ENCODE assay signal across 25 mouse cellular contexts in genomic region chr9:70246427-70246826, GRCm38 (mm10). TPM values are rescaled to one million over a fixed set of nuclear protein-coding genes. Genes with fewer than 3 reads are reported as not detected.
DNase-seq lines count a peak whose midpoint lies in the region; ATAC-seq lines count a peak whose summit lies in the region.
"Had no signal": no experiment of that assay in that cellular context is flagged by ENCODE, and none has a peak within 500 bp of the region (broad histone marks: within the 10 kb centered on the region; RNA-seq: fewer than 3 reads in every experiment).

No protein-coding gene starts in this region.

- no peaks in the 10 kb centered on the region for H3K27me3 ChIP-seq in lung, embryonic 16.5 days (ENCODE audit: control insufficient read depth, insufficient read depth, low read depth, low read length)
- H3K27me3 ChIP-seq: forebrain, embryonic 15.5 days; liver, embryonic 15.5 days; lung, embryonic 15.5 days; midbrain, embryonic 13.5 days; neural tube, embryonic 13.5 days had no signal

- peak overlapping the region; percentile 36; the same call in 1 of the 2 replicates for H3K27ac ChIP-seq in lung, embryonic 16.5 days (ENCODE audit: low read length)
- H3K27ac ChIP-seq: forebrain, embryonic 15.5 days; hindbrain, embryonic 10.5 days; liver, embryonic 15.5 days; lung, embryonic 15.5 days; midbrain, embryonic 13.5 days; neural tube, embryonic 13.5 days had no signal

- DNase-seq in lung, adult 18-20 months = no peak
- peak; percentile 48 for DNase-seq in CD4-positive, CD25-positive, alpha-beta regulatory T cell, adult 2 months (ENCODE audit: low read depth, low spot score)
- DNase-seq in ZHBTc4 (ENCODE audit: low read depth, low spot score) = peak; percentile 28
- peak; percentile 42 for DNase-seq in retina, postnatal 7 days (ENCODE audit: low read depth, low spot score)
- no peak for DNase-seq in gastrocnemius, postnatal 36 days
- DNase-seq in gastrocnemius, postnatal 4 days (ENCODE audit: low spot score in 2 of 2) = no peak
- DNase-seq: adrenal gland, adult 8-10 months; cerebellum, adult 2 months; cerebellum, postnatal 14 days; heart, postnatal 14 days; kidney, adult 9 months; kidney, postnatal 10 days; layer of hippocampus, postnatal 36 days; left cerebral cortex, postnatal 4 days; liver; lung, postnatal 36 days had no signal

- peak overlapping the region; percentile 9; the same call in 1 of the 2 replicates for H3K9ac ChIP-seq in lung, embryonic 16.5 days (ENCODE audit: low read length)
- H3K9ac ChIP-seq: forebrain, embryonic 15.5 days; liver, embryonic 15.5 days; lung, embryonic 15.5 days; midbrain, embryonic 13.5 days; neural tube, embryonic 13.5 days had no signal

- H3K4me1 ChIP-seq in lung, embryonic 16.5 days (replicated peaks; ENCODE audit: control insufficient read depth, insufficient read depth, low read length) = peaks cover 63% of the 10 kb centered on the region
- H3K4me1 ChIP-seq: midbrain, embryonic 13.5 days had no signal

- H3K4me3 ChIP-seq in lung, embryonic 16.5 days (ENCODE audit: low read length) = no peak overlapping the region
- H3K4me3 ChIP-seq: forebrain, embryonic 15.5 days; hindbrain, embryonic 10.5 days; liver, embryonic 15.5 days; lung, embryonic 15.5 days; midbrain, embryonic 13.5 days; neural tube, embryonic 13.5 days had no signal

- no peaks in the 10 kb centered on the region for H3K36me3 ChIP-seq in lung, embryonic 16.5 days (ENCODE audit: control insufficient read depth, insufficient read depth, low read length)
- H3K36me3 ChIP-seq: forebrain, embryonic 15.5 days; hindbrain, embryonic 10.5 days; liver, embryonic 15.5 days; lung, embryonic 15.5 days; midbrain, embryonic 13.5 days; neural tube, embryonic 13.5 days had no signal

- H3K4me2 ChIP-seq in lung, embryonic 16.5 days (ENCODE audit: low read depth, low read length) = no peak overlapping the region
- H3K4me2 ChIP-seq: forebrain, embryonic 15.5 days; liver, embryonic 15.5 days; lung, embryonic 15.5 days; midbrain, embryonic 13.5 days; neural tube, embryonic 13.5 days had no signal

- no peak for ATAC-seq in lung, embryonic 16.5 days (ENCODE audit: low read depth)
- ATAC-seq: forebrain, embryonic 15.5 days; hindbrain, embryonic 16.5 days; intestine, embryonic 16.5 days; midbrain, embryonic 13.5 days had no signal

- intact Hi-C loops in gastrocnemius, postnatal 36 days (cut with DNase I) = no loop called here

- WGBS in lung, embryonic 16.5 days = 55% methylated on average over 10 of the region's 10 CpGs

- H3K9me3 ChIP-seq in lung, embryonic 16.5 days (ENCODE audit: control insufficient read depth, low read length) = 0 out of 2 replicates have a peak, but pooled peaks cover 2% of the 10 kb centered on the region
- H3K9me3 ChIP-seq: forebrain, embryonic 15.5 days; hindbrain, embryonic 10.5 days; liver, embryonic 15.5 days; lung, embryonic 15.5 days; midbrain, embryonic 13.5 days; neural tube, embryonic 13.5 days had no signal

RNA-seq across cellular contexts. Expression of gene Myo1e, which starts 39.3 kb away (rescaled TPM):
- 46.2 and 50.1 TPM in 2 replicates for polyA plus RNA-seq in lung, embryonic 16.5 days (2015; fragmentation: Nextera tagmentation; extraction: Ambion mirVana)
- 1 to 10 TPM; 7.0 to 8.4 TPM for total RNA-seq in gastrocnemius, postnatal 36 days (2021)
- 10 to 100 TPM; 27.9 to 34.7 TPM for total RNA-seq in gastrocnemius, postnatal 4 days (2021)

Comparison
In these comparisons a context has a peak if more than half of its experiments do, and no peak if none do; other contexts are left out.
1. DNase-seq: peak in CD4-positive, CD25-positive, alpha-beta regulatory T cell, adult 2 months (single experiment), ZHBTc4 (single experiment) and retina, postnatal 7 days (single experiment); none in lung, adult 18-20 months (0 of 2), gastrocnemius, postnatal 36 days (0 of 2) and gastrocnemius, postnatal 4 days (0 of 2).